Mouse (Mus musculus) adrenal gland, postnatal 4 days (tissue): ENCODE measurements around the gene Map3k20. TPM values are rescaled to one million over a fixed set of nuclear protein-coding genes. Genes with fewer than 3 reads are reported as not detected.

Source experiments
- DNase-seq, 2 experiments: peaks; one replicate each; pipeline ENCODE4 v3.0.0; 2021 to 2022; ENCODE audit warnings: low spot score in 2 of 2, mixed read lengths in 2 of 2
- total RNA-seq, 2 experiments: library from RNA; stranded (reverse); gene quantifications; 2 replicates each; pipeline ENCODE4 v1.2.3; 2021

Gene Map3k20
- total RNA-seq, 2 experiments from 2014 or later, result 40.8 to 43.4 TPM

GRCm38 (mm10) chr2:72372136-72372535 lies 86.7 kb downstream of the Map3k20 start:
- no peak for DNase-seq

DNA sequence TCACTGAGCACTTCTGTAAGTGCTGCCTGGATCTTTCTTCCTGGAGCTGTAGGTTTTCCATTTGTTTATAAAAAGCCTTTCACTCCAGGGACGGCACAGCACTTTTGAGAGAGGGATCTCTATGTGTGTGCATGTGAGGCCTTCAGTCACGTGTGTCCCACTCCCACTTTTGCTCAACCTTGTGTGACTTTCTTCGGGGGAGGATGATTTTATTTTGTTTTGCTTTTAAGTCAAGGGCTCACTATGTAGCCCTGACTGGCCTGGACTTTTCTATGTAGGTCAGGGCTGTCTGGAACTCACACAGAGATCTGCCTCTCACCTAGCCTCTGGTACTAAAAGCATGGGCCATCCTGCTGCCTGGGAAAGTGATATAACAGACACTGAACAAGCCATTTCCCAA lies 88.6 kb downstream of the Map3k20 start:
- DNase-seq, result no peak

- DNase-seq, result no peak
These were observed 90.4 kb downstream of the Map3k20 start for GRCm38 (mm10) chr2:72375877-72376276.

DNA sequence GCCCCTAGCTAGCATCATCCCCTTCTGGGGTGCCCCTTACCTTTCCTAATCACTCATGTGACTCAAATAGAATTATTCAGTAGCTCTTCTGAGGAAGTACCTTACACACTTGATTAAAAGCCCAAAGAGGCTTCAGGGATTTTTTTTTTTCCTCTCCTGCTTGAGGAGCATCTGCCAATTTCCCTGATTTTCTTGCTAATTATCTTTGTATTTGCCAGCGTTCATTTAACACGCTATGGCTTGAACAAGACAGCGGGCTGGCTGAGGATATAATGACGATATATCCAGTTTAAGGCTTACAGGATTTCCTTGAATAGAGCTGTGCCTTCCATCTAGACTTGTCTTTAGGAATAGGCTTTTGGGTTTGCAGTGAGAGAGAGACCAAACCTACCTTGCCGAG lies 91.5 kb downstream of the Map3k20 start:
- DNase-seq, result no peak

- DNase-seq, result no peak
These were observed 94.0 kb downstream of the Map3k20 start for GRCm38 (mm10) chr2:72379425-72379824.

DNA sequence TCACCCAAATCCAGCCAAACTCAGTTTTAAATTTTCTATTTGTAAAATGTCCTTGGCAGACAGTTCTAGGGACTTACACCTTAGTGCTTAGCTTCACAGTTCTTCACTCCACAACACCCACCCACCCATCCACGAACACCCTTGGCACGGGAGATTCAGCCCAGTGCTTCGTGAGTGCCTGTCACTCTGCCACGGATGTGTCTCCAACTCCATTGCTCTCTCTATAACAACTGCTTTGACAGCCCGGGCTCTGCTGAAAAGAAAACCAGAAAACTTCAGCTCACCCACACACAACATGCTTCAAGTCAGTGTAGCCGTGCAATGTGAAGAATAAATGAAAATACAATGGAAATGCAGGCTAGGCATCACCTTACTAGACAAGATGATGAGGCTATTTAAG lies 97.2 kb downstream of the Map3k20 start:
- no peak for DNase-seq

DNA sequence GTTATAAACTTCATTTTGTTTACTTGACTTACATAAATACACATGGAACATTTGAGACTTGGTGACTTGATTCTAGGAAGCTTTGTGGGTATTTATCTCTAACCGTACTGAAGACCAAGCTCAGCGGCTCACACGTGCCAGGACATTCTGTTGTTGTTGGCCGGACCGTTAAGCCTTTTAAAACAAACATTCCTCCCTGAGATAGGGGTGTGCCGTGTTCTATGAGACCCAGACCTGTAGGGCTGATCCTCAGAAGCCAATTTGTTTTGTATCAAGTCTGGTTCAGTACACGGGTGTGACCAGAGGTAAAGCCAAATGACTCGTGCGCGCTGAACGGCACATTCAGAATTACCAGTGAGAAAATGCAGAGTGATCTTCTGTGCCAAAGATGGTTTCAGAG lies 97.9 kb downstream of the Map3k20 start:
- no peak for DNase-seq

- no peak for DNase-seq
These were observed 104.0 kb downstream of the Map3k20 start for GRCm38 (mm10) chr2:72389411-72389810.

- peak; percentile 61 to 63 for DNase-seq
These were observed 104.5 kb downstream of the Map3k20 start for GRCm38 (mm10) chr2:72389942-72390341.

DNA sequence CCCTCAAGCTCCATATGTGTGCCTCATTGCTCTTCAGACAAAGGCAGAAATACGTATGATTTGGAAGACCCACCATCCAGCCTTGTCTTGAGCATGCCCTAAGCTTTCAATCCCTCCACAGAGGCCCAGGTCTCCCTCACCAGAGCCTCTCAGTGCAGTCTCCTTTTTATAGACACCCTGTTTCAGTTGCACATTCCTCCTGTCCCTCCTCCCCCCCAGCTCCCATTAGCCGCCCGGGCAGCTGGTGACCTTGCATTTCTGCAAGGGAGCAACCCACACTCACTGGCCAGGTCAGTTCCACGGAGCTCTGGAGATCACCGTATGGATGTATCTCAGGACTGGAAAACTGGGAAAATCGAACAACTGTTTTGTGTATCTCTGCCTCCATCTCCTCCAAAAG lies 105.0 kb downstream of the Map3k20 start:
- no peak for DNase-seq

GRCm38 (mm10) chr2:72391024-72391423 lies 105.6 kb downstream of the Map3k20 start:
- no peak for DNase-seq

DNA sequence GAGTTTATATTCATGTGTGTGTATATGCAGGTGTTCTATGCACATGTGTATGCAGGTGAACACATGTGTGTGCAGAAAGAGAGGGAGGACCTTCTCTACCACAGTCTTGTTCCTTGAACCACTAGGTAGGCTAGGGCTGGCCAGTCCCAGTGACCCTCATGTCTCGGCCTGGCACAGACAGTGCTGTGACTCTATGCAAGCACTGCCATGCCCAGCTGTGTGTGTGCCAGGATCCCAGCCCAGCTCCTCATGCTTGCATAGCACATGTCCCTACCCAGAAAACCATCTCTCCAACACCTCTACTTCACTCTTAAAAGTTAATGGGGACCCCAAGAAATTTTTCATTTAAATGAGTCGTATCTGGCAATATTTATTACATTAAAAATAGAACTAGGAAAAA lies 106.3 kb downstream of the Map3k20 start:
- no peak for DNase-seq

DNA sequence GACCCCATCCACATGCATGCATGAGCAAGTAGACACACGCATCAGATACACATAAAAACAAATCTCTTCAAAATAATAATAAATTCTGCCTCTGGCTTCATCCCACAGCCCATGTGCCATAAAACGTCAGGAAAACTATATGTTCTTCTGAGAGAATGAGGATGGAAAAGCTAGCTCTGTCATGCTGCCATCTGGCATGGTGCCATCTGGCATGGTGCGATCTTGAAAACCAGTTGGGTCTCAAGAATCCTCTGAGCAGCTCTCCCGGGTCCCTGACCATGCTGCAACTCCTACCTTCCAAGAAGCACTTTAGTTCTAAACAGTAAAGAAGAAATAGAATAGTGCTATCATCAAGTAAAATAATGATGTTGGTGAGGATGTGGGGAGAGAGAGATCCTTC lies 106.9 kb downstream of the Map3k20 start:
- no peak for DNase-seq

DNA sequence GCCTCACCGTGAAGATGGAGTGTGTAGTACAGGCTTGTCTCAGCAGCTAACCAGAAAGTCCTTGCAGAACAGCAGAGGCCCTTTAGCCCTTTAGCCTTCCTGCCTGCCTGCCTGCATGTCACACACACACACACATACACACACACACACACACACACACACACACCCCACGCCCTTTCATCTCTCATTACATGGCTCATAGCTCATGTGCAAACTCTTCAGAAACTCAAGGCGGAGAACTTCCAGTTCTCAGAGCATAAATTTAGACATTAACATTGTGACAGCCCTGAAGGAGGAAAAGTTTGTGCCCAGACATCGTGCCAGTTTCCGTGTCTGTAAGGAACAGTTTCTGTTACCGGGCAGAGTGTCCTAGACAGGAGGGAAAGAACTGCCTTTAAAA lies 111.5 kb downstream of the Map3k20 start:
- no peak for DNase-seq

GRCm38 (mm10) chr2:72398227-72398626 lies 112.8 kb downstream of the Map3k20 start:
- DNase-seq, result peak; percentile 38 to 46

DNA sequence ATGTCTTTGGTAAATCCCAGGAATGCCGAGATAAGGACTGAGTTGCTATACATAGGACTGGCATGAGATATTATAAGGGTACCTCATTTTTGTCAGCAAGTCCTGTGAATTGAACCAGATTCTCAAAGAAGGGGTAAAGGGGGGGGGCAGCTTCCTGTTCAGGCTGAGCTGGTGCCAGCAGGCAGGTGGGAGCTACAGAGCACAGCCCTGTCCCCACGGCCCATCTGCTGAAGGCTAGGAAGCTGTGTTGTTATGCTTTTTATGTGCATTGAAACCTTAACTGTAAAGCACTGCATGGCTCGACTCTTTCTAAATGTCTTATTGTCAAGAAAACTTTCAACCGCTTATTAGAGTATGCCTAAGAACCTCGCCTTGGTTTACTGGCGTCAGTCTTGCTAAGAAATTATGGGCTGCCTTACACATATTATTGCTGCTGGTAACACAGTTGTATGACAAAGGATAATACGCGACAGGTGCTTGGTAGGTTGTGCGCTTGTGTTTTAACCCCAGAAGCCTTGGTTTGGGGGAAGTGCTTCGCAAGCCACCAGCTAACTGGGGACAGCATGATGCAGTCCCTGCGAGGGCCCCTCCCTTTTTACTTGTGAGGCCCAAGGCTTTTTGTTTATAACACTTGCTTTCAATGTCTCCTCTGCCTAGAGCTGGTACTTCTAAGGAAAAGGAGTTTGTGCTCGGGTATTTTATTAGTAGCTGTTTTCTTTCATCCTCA lies 114.2 kb downstream of the Map3k20 start:
- DNase-seq, result no peak

DNA sequence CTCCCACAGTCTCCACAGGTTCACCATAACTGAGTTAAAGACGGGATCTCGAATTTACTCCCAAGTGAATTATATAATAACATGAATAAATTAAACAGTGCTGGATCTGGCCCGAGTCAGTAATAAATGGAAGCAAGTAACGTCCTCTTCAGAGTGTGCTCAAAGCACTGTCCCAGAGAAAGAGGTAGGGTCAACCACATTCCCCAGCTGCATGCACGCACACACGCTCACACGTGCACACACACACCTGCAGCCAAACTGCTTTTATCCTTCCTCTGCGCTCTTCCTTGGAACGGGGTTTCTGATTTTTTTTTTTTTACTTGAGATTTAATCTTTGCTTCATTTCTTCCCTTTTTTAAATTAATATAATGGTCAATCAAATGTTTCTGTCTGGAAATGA lies 115.9 kb downstream of the Map3k20 start:
- no peak for DNase-seq

GRCm38 (mm10) chr2:72405621-72406555 lies 120.5 kb downstream of the Map3k20 start:
- no peak for DNase-seq

- DNase-seq, result no peak
These were observed 121.3 kb downstream of the Map3k20 start for GRCm38 (mm10) chr2:72406701-72407100.

GRCm38 (mm10) chr2:72407341-72408092 lies 122.1 kb downstream of the Map3k20 start:
- DNase-seq, result no peak

DNA sequence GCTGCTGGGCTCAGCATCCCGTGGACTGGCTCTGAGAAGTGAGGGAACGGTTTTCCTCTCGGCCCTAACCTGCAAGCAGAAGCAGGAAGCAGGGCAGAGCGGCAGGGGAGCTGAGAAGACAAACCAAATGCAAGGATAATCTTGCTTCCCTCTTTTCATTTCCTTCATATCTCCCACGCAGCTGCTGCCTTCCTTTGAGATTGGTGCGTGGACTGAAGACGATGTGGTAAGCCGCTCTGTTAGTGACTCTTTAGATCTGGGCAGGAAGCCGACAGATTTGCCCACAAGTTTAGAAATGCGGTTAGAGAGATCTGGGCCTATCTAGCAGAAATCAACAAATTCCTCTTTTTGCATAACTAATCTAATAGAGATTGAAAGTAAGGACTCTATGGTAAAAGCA lies 124.5 kb downstream of the Map3k20 start:
- DNase-seq, result no peak

- no peak for DNase-seq
These were observed 126.8 kb downstream of the Map3k20 start for GRCm38 (mm10) chr2:72412266-72412665.
